Mouse (Mus musculus) megakaryocyte, embryonic 14.5 days (primary cell): ENCODE measurements at regions not wholly inside any gene's neighbourhood (a gene's known extent, or its start where the extent isn't known, plus 50 kb on each side); places are given as distances from the start of the nearest gene placed in this dataset.

Experiments used
- FLI1 ChIP-seq: IDR thresholded peaks from 2 replicates; pipeline ENCODE4 v1.6.1; 2012; ENCODE audit warnings: low read length, inconsistent platforms, mixed read lengths
- GATA1 ChIP-seq: IDR thresholded peaks from 3 replicates; pipeline ENCODE4 v1.6.1; 2012; ENCODE audit warnings: mixed read lengths, low read length, inconsistent platforms, borderline replicate concordance

DNA sequence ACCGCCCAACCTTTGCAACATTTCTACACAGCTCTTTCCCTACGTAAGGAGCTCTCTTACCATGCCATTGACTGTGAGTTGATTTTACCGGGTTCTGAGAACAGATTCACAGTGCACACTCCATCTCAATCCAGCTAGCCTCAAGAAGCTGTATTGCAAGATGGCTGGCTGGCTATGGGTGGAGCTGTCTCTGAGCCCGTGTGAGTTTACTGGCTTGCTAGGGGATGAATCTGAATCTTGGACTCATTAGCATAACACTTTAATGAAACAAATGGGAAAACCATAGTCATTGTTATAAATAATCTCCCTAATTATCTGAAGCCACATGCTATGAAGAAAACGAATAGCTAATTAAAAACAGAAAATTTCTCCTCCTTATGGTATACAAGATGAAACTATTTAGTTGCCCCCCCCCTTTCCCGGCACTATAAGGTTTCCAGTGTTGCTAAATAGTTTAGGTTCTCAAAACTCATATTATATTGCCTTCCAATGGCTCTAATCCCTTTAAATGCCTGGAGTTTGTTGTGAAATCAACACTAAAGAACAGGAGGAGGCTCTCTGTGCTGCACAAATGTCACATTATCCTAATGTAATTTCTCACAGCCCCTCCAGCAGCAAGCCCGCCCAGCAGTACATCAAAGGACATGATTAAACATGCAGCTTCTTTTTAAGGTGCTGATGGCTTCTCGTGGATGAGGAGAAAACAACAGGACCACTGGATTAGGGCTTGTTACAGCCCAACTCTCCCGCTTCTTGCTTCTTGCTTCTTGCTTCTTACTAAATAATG is 76.9 kb upstream of the Cav2 start:
- TF ChIP-seq GATA1 (no peak), FLI1 (no peak)
